Comparison of ENCODE assay signal across 11 mouse cellular contexts in the genomic region with DNA sequence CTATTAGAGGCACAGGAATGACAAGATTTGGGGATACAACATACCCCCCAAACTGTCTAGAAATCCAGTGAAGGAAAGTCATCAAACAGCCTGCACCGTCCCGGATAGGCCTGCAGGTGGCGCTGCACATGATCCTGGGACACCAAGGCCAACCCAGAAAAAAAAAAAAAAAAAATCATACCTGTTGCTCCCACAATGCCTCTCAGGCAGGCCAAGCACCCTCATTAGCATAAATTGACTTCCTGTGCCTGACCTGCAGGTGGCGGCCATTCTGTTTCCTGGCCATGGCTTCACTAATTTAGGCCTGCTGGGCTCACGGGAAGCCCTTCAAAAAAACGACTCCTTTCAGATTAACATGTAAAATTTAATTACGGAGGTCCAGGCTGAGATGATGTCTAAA.
DNase-seq lines count a peak whose midpoint lies in the region; ATAC-seq and TF ChIP-seq lines count a peak whose summit lies in the region.
"Had no signal": no experiment of that assay in that cellular context is flagged by ENCODE, and none has a peak within 500 bp of the region (broad histone marks: within the 10 kb centered on the region; RNA-seq: fewer than 3 reads in every experiment).

No protein-coding gene starts in this region.

- H3K27me3 ChIP-seq in hindbrain, postnatal 0 days (ENCODE audit: insufficient read depth, low read length) = no peaks in the 10 kb centered on the region
- 0 out of 2 replicates have a peak, but pooled peaks cover 10% of the 10 kb centered on the region for H3K27me3 ChIP-seq in hindbrain, embryonic 12.5 days
- H3K27me3 ChIP-seq in embryonic facial prominence, embryonic 10.5 days (replicated peaks; ENCODE audit: low read depth, poor library complexity, severe bottlenecking) = peaks cover 21% of the 10 kb centered on the region
- no peaks in the 10 kb centered on the region for H3K27me3 ChIP-seq in forebrain, embryonic 15.5 days

- ATAC-seq in hindbrain, postnatal 0 days = no peak
- no peak for ATAC-seq in hindbrain, embryonic 12.5 days (ENCODE audit: low FRiP score)
- ATAC-seq in forebrain, embryonic 15.5 days (replicated peaks) = no peak

- no peak overlapping the region for H3K27ac ChIP-seq in hindbrain, postnatal 0 days
- no peak overlapping the region for H3K27ac ChIP-seq in hindbrain, embryonic 12.5 days
- no peak overlapping the region for H3K27ac ChIP-seq in embryonic facial prominence, embryonic 10.5 days (replicated peaks)
- no peak overlapping the region for H3K27ac ChIP-seq in forebrain, embryonic 15.5 days (replicated peaks)
- H3K27ac ChIP-seq: liver, embryonic 13.5 days had no signal

- peak; percentile 71 for TF ChIP-seq CTCF in hindbrain, postnatal 0 days (IDR thresholded peaks at IDR 0.05; ENCODE audit: low read depth)

- no peak overlapping the region for H3K9ac ChIP-seq in hindbrain, postnatal 0 days (replicated peaks; ENCODE audit: low read length)
- H3K9ac ChIP-seq in hindbrain, embryonic 12.5 days = no peak overlapping the region
- H3K9ac ChIP-seq in forebrain, embryonic 15.5 days (replicated peaks) = no peak overlapping the region
- H3K9ac ChIP-seq: liver, embryonic 13.5 days had no signal

- no peak overlapping the region for H3K4me3 ChIP-seq in hindbrain, postnatal 0 days (ENCODE audit: low read length)
- no peak overlapping the region for H3K4me3 ChIP-seq in hindbrain, embryonic 12.5 days
- H3K4me3 ChIP-seq in embryonic facial prominence, embryonic 10.5 days = no peak overlapping the region
- H3K4me3 ChIP-seq in forebrain, embryonic 15.5 days = no peak overlapping the region
- H3K4me3 ChIP-seq: liver, embryonic 13.5 days had no signal

- H3K9me3 ChIP-seq in hindbrain, postnatal 0 days (ENCODE audit: low read length) = no peaks in the 10 kb centered on the region
- no peaks in the 10 kb centered on the region for H3K9me3 ChIP-seq in hindbrain, embryonic 12.5 days (replicated peaks)
- no peaks in the 10 kb centered on the region for H3K9me3 ChIP-seq in embryonic facial prominence, embryonic 10.5 days
- H3K9me3 ChIP-seq in forebrain, embryonic 15.5 days = no peaks in the 10 kb centered on the region
- H3K9me3 ChIP-seq: liver, embryonic 13.5 days had no signal

- no peaks in the 10 kb centered on the region for H3K36me3 ChIP-seq in hindbrain, postnatal 0 days (ENCODE audit: insufficient read depth, low read length)
- no peaks in the 10 kb centered on the region for H3K36me3 ChIP-seq in hindbrain, embryonic 12.5 days
- no peaks in the 10 kb centered on the region for H3K36me3 ChIP-seq in embryonic facial prominence, embryonic 10.5 days (replicated peaks)
- no peaks in the 10 kb centered on the region for H3K36me3 ChIP-seq in forebrain, embryonic 15.5 days
- H3K36me3 ChIP-seq: liver, embryonic 13.5 days had no signal

- DNase-seq in hindbrain, postnatal 0 days (ENCODE audit: low spot score) = peak; percentile 60
- DNase-seq in thymus, postnatal 25 days = peak; percentile 19
- no peak for DNase-seq in thymus, postnatal 0 days (ENCODE audit: low spot score)
- DNase-seq in embryonic facial prominence, embryonic 10.5 days (ENCODE audit: low spot score) = peak; percentile 43
- DNase-seq in frontal cortex, postnatal 10 days (ENCODE audit: low spot score in 2 of 2) = no peak
- DNase-seq in frontal cortex, adult 2 months (ENCODE audit: extremely low spot score in 1 of 2, low spot score in 1 of 2) = no peak
- DNase-seq: heart, adult 11 months; liver, embryonic 13.5 days; right cerebral cortex, adult 18-20 months had no signal

- 54% methylated on average over 7 of the region's 7 CpGs for WGBS in hindbrain, postnatal 0 days
- 70% methylated on average over 7 of the region's 7 CpGs for WGBS in hindbrain, embryonic 12.5 days
- 69% methylated on average over 7 of the region's 7 CpGs for WGBS in embryonic facial prominence, embryonic 10.5 days
- 57% methylated on average over 7 of the region's 7 CpGs for WGBS in forebrain, embryonic 15.5 days

- H3K4me2 ChIP-seq in hindbrain, postnatal 0 days (ENCODE audit: low read depth, low read length) = no peak overlapping the region
- H3K4me2 ChIP-seq in hindbrain, embryonic 12.5 days (replicated peaks) = no peak overlapping the region
- H3K4me2 ChIP-seq in forebrain, embryonic 15.5 days (replicated peaks) = no peak overlapping the region
- H3K4me2 ChIP-seq: liver, embryonic 13.5 days had no signal

- no peaks in the 10 kb centered on the region for H3K4me1 ChIP-seq in hindbrain, postnatal 0 days (ENCODE audit: insufficient read depth, low read length)
- H3K4me1 ChIP-seq in hindbrain, embryonic 12.5 days = peaks cover 3% of the 10 kb centered on the region; the same call in 1 of the 2 replicates
- peaks cover 26% of the 10 kb centered on the region for H3K4me1 ChIP-seq in embryonic facial prominence, embryonic 10.5 days
- H3K4me1 ChIP-seq in forebrain, embryonic 15.5 days = peaks cover 7% of the 10 kb centered on the region

Comparison
In these comparisons a context has a peak if more than half of its experiments do, and no peak if none do; other contexts are left out.
1. DNase-seq: peak in hindbrain, postnatal 0 days (single experiment), thymus, postnatal 25 days (single experiment) and embryonic facial prominence, embryonic 10.5 days (single experiment); none in thymus, postnatal 0 days (single experiment), frontal cortex, postnatal 10 days (0 of 2) and frontal cortex, adult 2 months (0 of 2).